Mouse (Mus musculus) CD4-positive naive resting alpha-beta T cell, adult 76 days (primary cell): ENCODE measurements around the gene Plekhg6. TPM values are rescaled to one million over a fixed set of nuclear protein-coding genes. Genes with fewer than 3 reads are reported as not detected.

Source experiments
- total RNA-seq: library from RNA; stranded (reverse); gene quantifications from one replicate; pipeline ENCODE4 v1.2.4, GENCODE M21; 2023

Gene Plekhg6
- total RNA-seq, result not detected

GRCm38 (mm10) chr6:125380372-125381360 lies at the start of gene Plekhg6:
Gene Plekhg6, minus strand, starts transcription at chr6:125380793.

GRCm38 (mm10) chr6:125348721-125349574 lies 31.6 kb downstream of the Plekhg6 start, which contains the start of gene Tnfrsf1a:
Gene Tnfrsf1a, plus strand, starts transcription at chr6:125349362.

GRCm38 (mm10) chr6:125320323-125320722 lies 60.3 kb downstream of the Plekhg6 start, which contains the start of gene Scnn1a:
Gene Scnn1a, plus strand, starts transcription at chr6:125320659.

GRCm38 (mm10) chr6:125313546-125314230 lies 66.9 kb downstream of the Plekhg6 start, which contains the start of gene Ltbr:
Gene Ltbr, minus strand, starts transcription at chr6:125313885.

Other genes starting within 250 kb of the Plekhg6 start
- gene Nop2, start 248.9 kb downstream of the Plekhg6 start, total RNA-seq, result 31.9 TPM
- 32.4 TPM for gene Iffo1, start 235.6 kb downstream of the Plekhg6 start, total RNA-seq
- gene Gapdh, start 214.3 kb downstream of the Plekhg6 start, total RNA-seq, result 445 TPM
- gene Ncapd2, start 189.1 kb downstream of the Plekhg6 start, total RNA-seq, result 28.7 TPM
- 19.4 TPM for gene Mrpl51, start 189.0 kb downstream of the Plekhg6 start, total RNA-seq
- gene Vamp1, start 165.2 kb downstream of the Plekhg6 start, total RNA-seq, result 95.8 TPM
- 29.7 TPM for gene Tapbpl, start 148.9 kb downstream of the Plekhg6 start, total RNA-seq
- 174 TPM for gene Cd27, start 143.8 kb downstream of the Plekhg6 start, total RNA-seq
- gene Tuba3a, start 94.8 kb downstream of the Plekhg6 start, total RNA-seq, result not detected
- 0.88 TPM for gene Ltbr, start 66.9 kb downstream of the Plekhg6 start, total RNA-seq
- gene Scnn1a, start 60.1 kb downstream of the Plekhg6 start, total RNA-seq, result not detected
- gene Tnfrsf1a, start 31.4 kb downstream of the Plekhg6 start, total RNA-seq, result 71.1 TPM
- gene Cd9, start 114.0 kb upstream of the Plekhg6 start, total RNA-seq, result 48.0 TPM
- 2.2 TPM for gene Vwf, start 166.0 kb upstream of the Plekhg6 start, total RNA-seq